Mouse (Mus musculus): ENCODE results near the gene Retreg1.

DNA sequence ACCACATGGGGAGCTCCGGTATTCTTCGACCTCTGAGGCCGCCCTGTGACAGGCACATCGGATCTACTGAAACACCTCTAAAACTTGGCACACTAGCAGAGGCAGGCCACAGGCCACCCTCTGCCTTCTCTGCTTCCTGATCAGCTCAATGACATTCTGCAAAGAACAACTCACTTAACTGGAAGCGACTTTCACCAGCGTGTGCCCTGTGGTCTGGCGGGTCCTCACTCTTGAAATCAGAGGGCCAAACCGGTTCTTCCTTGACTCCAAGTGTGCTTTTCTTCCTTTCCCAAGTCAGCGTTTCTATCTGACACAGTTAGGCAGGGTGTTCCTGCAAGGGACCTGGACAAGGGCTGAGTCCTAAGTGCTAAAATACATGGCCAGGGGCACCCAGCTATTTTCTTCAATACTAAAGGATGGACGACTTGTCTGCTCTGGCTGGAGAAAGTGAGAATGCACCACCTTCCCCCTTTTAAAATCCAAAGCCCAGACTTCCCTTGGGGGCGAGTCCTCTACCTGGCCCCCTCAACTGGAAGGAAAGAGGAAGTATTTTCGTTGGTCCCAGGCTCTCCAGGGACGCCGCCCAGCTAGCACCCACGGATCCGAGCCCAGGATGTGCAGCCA, 406 bp upstream of the Retreg1 start:
- TF ChIP-seq POLR2A (IDR thresholded peaks at IDR 0.05; ENCODE audit: control insufficient read depth, extremely low read depth, insufficient read depth, low read length, poor library complexity) (peak; percentile 14; the same call in 1 of the 2 replicates), CTCF (IDR thresholded peaks at IDR 0.05; ENCODE audit: borderline replicate concordance, control insufficient read depth, extremely low read depth, insufficient read depth, low read length, poor library complexity) (no peak)
